Mouse (Mus musculus): ENCODE data around the gene Adgrl2.

DNA sequence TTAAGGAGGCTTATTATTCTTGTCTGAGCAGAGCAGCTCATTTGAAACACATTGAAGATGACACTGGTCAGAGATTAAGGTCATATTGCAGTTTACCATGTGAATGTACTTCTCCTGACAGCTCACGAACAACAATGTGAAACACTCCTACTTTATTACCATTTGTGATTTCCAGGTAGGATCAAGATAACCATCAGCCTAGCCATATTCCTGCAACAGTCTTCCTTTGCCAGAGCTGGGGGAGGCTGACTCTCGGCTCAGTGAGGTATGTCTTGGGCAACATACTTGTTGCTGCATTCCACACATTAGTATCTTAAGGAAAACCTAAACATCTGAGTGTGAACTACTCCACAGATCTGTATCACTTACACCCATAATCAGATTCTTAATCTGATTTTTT is 142.0 kb downstream of the Adgrl2 start:
- TF ChIP-seq POLR2A (IDR thresholded peaks at IDR 0.05; ENCODE audit: low read depth, low read length) (no peak), CTCF (IDR thresholded peaks at IDR 0.05; ENCODE audit: extremely low read depth, insufficient read depth, insufficient read length, insufficient replicate concordance) (no peak)

All from spleen, adult 2 months (tissue).